Mouse (Mus musculus) liver, postnatal 0 days (tissue): ENCODE data around the gene Knop1. TPM values are rescaled to one million over a fixed set of nuclear protein-coding genes. Genes with fewer than 3 reads are reported as not detected.

Source experiments
- ATAC-seq: fragments of 200-750 bp; cut with Nextera tagmentation; 2 replicates; pipeline ENCODE4 v1.8.0; 2017; ENCODE audit warnings: mild to moderate bottlenecking, moderate library complexity
- DNase-seq: peaks from one replicate; pipeline ENCODE4 v3.0.0-alpha.2; 2016
- H3K27ac ChIP-seq: fragments of 300-500 bp; sonication (generic); 2 replicates; pipeline ENCODE4 v1.5.1; 2014; ENCODE audit warnings: antibody characterized with exemption, moderate library complexity, mild to moderate bottlenecking, low read depth
- H3K27me3 ChIP-seq: fragments of 300-500 bp; sonication (generic); 2 replicates; pipeline ENCODE4 v1.6.1; 2014; ENCODE audit warnings: low read length, control low read depth, mixed read lengths; ENCODE audit not compliant: insufficient read depth
- H3K36me3 ChIP-seq: fragments of 300-500 bp; sonication (generic); replicated peaks from 2 replicates; pipeline ENCODE4 v1.6.1; 2014; ENCODE audit warnings: mild to moderate bottlenecking, control low read depth, low read length, moderate library complexity, mixed read lengths; ENCODE audit not compliant: insufficient read depth
- H3K4me1 ChIP-seq: fragments of 300-500 bp; sonication (generic); 2 replicates; pipeline ENCODE4 v1.6.1; 2014; ENCODE audit warnings: antibody characterized with exemption, mild to moderate bottlenecking, control low read depth; ENCODE audit not compliant: insufficient read depth
- H3K4me2 ChIP-seq: fragments of 300-500 bp; sonication (generic); 2 replicates; pipeline ENCODE4 v1.6.1; 2014; ENCODE audit warnings: low read depth, mild to moderate bottlenecking, low read length, moderate library complexity, mixed read lengths
- H3K4me3 ChIP-seq: fragments of 300-500 bp; sonication (generic); 2 replicates; pipeline ENCODE4 v1.5.1; 2014; ENCODE audit warnings: low read depth, low read length
- H3K9ac ChIP-seq: fragments of 300-500 bp; sonication (generic); replicated peaks from 2 replicates; pipeline ENCODE4 v1.6.1; 2014; ENCODE audit warnings: mild to moderate bottlenecking, moderate library complexity
- H3K9me3 ChIP-seq: fragments of 300-500 bp; sonication (generic); 2 replicates; pipeline ENCODE4 v1.6.1; 2016; ENCODE audit warnings: mild to moderate bottlenecking, control low read depth, low read length, mixed read lengths
- CTCF ChIP-seq: sonication (generic); IDR thresholded peaks from 2 replicates; pipeline ENCODE4 v1.5.1; 2016; ENCODE audit warnings: antibody characterized with exemption, low read depth
- EP300 ChIP-seq: IDR thresholded peaks from 2 replicates; pipeline ENCODE4 v1.6.1; 2016; ENCODE audit warnings: antibody characterized with exemption, low read depth, mild to moderate bottlenecking
- WGBS: fragments of 180-500 bp; shearing (Covaris S2); extraction: QIAGEN DNeasy Blood & Tissue Kit; methylation state at CpG from one replicate; pipeline ENCODE4 v1.1.7; 2014; ENCODE audit not compliant: insufficient replicate concordance; 5-methylcytosine and 5-hydroxymethylcytosine counted together
- polyA plus RNA-seq: library from polyadenylated mRNA; unstranded; fragments of >200 nt; fragmentation: Nextera tagmentation; extraction: Ambion mirVana; gene quantifications from 2 replicates; pipeline ENCODE4 v1.2.1, GENCODE M21; 2015

Gene Knop1
- polyA plus RNA-seq, 1 experiment from 2014 or later: 31.5 TPM

DNA sequence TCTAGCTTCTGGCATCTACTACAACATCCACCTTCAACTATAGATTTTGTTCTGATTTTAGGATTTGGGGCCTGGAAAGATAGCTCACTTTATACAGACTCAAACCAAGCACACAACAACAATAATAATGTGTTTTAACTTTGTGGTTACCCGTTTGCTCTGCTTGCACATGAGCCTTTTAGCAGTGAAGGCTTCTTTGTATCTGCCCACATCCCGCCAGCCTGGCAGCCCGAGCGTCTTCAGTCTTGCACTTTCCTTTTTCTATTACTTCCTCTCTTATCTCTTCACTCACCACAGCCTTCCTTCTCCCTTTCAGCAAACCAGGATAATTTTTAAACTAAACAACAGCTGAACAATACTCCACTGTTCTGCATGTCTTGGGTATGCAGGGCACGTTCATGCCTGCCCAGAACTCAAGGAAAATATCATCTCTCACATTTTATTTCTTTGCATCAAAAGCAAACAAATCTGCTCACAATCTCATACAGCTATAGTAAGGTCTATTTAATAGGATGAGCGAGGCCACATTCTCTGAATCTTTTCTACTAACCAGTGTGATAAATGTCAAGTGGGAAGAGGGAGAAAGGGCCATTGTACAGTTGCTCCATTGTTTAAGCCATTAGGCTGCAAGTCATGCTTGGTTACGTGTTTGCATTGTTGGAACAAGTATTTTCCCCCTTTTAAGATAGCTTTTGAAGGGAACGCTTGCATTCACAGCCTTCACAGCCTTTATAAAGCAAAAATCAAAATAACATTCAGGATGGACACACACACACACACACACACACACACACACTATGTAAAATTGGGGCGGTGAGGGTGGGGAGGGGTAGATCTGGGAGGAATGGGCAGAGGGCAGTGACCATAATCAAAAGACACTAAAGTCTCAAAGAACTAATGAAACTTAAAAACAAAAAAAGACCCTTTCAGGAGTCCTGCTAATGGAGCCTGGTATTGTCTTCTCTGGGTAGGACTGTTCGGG lies 39.7 kb upstream of the Knop1 start:
- 46% methylated on average over 10 of the region's 10 CpGs for WGBS
- H3K9me3 ChIP-seq: no peaks in the 10 kb centered on the region
- no peak overlapping the region for H3K4me3 ChIP-seq
- no peaks in the 10 kb centered on the region for H3K4me1 ChIP-seq
- H3K36me3 ChIP-seq: no peaks in the 10 kb centered on the region
- no peak overlapping the region for H3K27ac ChIP-seq
- DNase-seq (no peak), ATAC-seq (no peak)
- no peak overlapping the region for H3K9ac ChIP-seq
- H3K27me3 ChIP-seq: no peaks in the 10 kb centered on the region
- H3K4me2 ChIP-seq: no peak overlapping the region
- TF ChIP-seq EP300: no peak
- TF ChIP-seq CTCF: no peak

GRCm38 (mm10) chr7:118889046-118889680 lies 33.1 kb upstream of the Knop1 start:
- no peak for DNase-seq
- no peaks in the 10 kb centered on the region for H3K27me3 ChIP-seq
- WGBS: 46% methylated on average over 3 of the region's 3 CpGs
- H3K9me3 ChIP-seq: no peaks in the 10 kb centered on the region
- H3K4me2 ChIP-seq: no peak overlapping the region
- H3K4me1 ChIP-seq: no peaks in the 10 kb centered on the region
- no peak for TF ChIP-seq CTCF
- TF ChIP-seq EP300: no peak
- no peak overlapping the region for H3K27ac ChIP-seq
- no peak overlapping the region for H3K4me3 ChIP-seq
- ATAC-seq: no peak
- no peak overlapping the region for H3K9ac ChIP-seq
- H3K36me3 ChIP-seq: no peaks in the 10 kb centered on the region

DNA sequence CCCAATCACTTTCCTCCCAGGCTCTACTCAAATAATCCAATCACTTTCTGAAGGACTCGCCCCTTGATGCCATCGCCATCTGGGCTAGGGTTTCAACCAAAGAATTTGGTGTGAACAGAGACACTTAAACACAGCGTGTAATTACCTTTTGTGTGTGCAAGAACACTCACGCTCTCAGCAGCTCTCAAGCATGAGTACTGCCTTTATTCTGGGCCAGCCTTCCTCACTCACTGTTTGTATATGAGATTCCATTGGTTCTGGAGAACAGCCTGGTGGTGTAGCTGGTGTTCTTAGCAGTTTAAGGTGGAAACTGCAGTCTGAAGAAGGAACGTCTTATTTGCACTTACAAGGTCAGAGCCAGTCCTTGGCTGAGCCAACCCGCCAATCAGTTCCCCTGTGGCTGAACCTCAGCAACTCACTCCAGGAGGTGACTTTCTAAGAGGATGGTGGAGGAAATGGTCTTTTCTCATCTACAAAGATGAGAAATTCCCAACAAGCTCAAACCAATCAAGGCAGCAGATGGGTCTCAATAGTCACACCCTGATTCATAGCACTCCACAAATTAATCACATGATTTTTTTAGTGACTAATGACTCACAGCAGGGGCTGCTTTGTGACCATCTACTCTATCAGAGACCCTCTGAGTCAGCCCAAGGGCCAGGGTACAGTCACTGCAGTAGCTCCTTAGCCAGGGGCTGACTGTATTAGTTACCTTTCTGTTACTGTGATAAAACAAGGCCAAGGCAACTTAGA lies 31.4 kb upstream of the Knop1 start:
- TF ChIP-seq CTCF (no peak), EP300 (no peak)
- Histone ChIP-seq H3K4me3 (no peak overlapping the region), H3K9me3 (no peaks in the 10 kb centered on the region), H3K4me1 (no peaks in the 10 kb centered on the region), H3K36me3 (no peaks in the 10 kb centered on the region), H3K27ac (no peak overlapping the region), H3K9ac (no peak overlapping the region), H3K4me2 (no peak overlapping the region), H3K27me3 (no peaks in the 10 kb centered on the region)
- DNase-seq: no peak
- WGBS: 70% methylated on average over 6 of the region's 6 CpGs
- no peak for ATAC-seq

- no peaks in the 10 kb centered on the region for H3K27me3 ChIP-seq
- 67% methylated on average over 4 of the region's 4 CpGs for WGBS
- no peak overlapping the region for H3K4me3 ChIP-seq
- no peaks in the 10 kb centered on the region for H3K36me3 ChIP-seq
- no peaks in the 10 kb centered on the region for H3K4me1 ChIP-seq
- TF ChIP-seq EP300: no peak
- DNase-seq: no peak
- H3K9me3 ChIP-seq: no peaks in the 10 kb centered on the region
- H3K27ac ChIP-seq: no peak overlapping the region
- no peak for ATAC-seq
- no peak overlapping the region for H3K4me2 ChIP-seq
- no peak overlapping the region for H3K9ac ChIP-seq
Observed at GRCm38 (mm10) chr7:118884969-118885368, 28.9 kb upstream of the Knop1 start.

GRCm38 (mm10) chr7:118883957-118884356 lies 27.9 kb upstream of the Knop1 start:
- TF ChIP-seq CTCF (no peak), EP300 (no peak)
- no peak overlapping the region for H3K4me2 ChIP-seq
- H3K36me3 ChIP-seq: no peaks in the 10 kb centered on the region
- WGBS: 67% methylated on average over 4 of the region's 4 CpGs
- H3K27ac ChIP-seq: no peak overlapping the region
- DNase-seq (no peak), ATAC-seq (no peak)
- H3K27me3 ChIP-seq: no peaks in the 10 kb centered on the region
- H3K9ac ChIP-seq: no peak overlapping the region
- H3K4me3 ChIP-seq: no peak overlapping the region
- no peaks in the 10 kb centered on the region for H3K9me3 ChIP-seq
- no peaks in the 10 kb centered on the region for H3K4me1 ChIP-seq

DNA sequence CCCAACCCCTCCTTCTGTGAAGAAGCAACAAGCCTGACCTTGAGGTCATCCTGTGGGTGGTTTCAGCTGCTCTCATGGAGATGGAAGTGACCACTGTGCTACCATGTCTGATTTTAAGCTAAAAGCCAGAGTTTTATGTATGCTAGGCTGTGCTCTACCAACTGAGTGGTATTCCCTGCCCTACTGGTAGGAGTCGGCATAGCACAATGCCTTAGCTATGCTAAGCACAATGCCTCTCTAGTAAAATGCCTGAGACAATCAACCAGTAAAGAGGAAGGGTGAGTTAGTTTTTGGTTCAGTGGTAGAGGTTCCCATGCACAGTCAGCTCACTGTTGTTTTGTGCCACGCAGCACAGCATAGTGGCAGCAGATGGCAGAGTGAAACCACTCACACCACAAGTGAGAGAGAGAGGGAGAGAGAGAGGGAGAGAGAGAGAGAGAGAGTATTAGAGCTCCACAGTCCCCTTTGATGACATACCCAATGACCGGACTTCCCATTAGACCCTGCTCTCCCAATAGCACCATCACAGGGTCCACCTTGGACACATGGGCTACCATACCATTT lies 23.5 kb upstream of the Knop1 start:
- Histone ChIP-seq H3K4me3 (no peak overlapping the region), H3K9ac (no peak overlapping the region), H3K27ac (no peak overlapping the region), H3K4me1 (no peaks in the 10 kb centered on the region), H3K4me2 (no peak overlapping the region), H3K9me3 (no peaks in the 10 kb centered on the region), H3K36me3 (no peaks in the 10 kb centered on the region), H3K27me3 (no peaks in the 10 kb centered on the region)
- DNase-seq (no peak), ATAC-seq (no peak)
- TF ChIP-seq EP300: no peak
- 0 out of 2 replicates have a peak, but pooled peaks have one; percentile 7 for TF ChIP-seq CTCF
- WGBS: 80% methylated on average over 3 of the region's 3 CpGs
